Mouse (Mus musculus) small intestine, adult 2 months (tissue): Measurements from ENCODE around the gene H2-DMb1.

Experiments used
- CTCF ChIP-seq: fragments of 200-500 bp; IDR thresholded peaks from 2 replicates; pipeline ENCODE4 v1.5.1; 2012; ENCODE audit warnings: low read depth, mild to moderate bottlenecking, control low read depth, inconsistent platforms, low read length, moderate library complexity, mixed read lengths; ENCODE audit not compliant: insufficient replicate concordance, insufficient read length; ENCODE audit errors: extremely low read depth
- POLR2A ChIP-seq: fragments of 200-500 bp; IDR thresholded peaks from 2 replicates; pipeline ENCODE4 v1.6.1; 2012; ENCODE audit warnings: low read depth, mild to moderate bottlenecking, control low read depth, inconsistent platforms, low read length, moderate library complexity

- TF ChIP-seq POLR2A = no peak
- no peak for TF ChIP-seq CTCF
Observed at GRCm38 (mm10) chr17:34201506-34202055, 48.7 kb downstream of the H2-DMb1 start.
